Mouse (Mus musculus) ZHBTc4 (cell line): ENCODE data around the gene Ncoa7.

Experiments
- DNase-seq: peaks from one replicate; pipeline ENCODE4 v3.0.0-alpha.2; 2011; ENCODE audit warnings: low read depth, low spot score

Ncoa7 gene

DNA sequence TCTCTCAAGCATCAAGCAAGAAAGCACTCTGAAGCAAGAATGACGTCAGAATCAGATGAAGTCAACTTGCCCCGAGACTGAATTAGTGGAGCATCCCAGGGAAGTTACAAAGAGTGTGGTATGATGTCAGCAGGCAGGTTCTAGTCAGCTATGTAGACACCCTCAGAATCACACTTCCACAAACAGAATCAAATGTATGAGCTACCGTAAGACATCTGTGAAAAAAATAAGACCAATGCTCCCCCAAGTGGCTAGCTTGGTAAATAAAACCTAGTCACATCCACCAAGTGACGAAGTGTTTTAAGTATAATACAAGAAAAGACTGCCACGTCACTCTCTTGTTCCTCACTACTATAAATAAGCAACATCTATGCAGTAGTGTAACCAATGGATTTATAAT lies 216.1 kb downstream of the Ncoa7 start:
- peak; percentile 9 for DNase-seq

DNA sequence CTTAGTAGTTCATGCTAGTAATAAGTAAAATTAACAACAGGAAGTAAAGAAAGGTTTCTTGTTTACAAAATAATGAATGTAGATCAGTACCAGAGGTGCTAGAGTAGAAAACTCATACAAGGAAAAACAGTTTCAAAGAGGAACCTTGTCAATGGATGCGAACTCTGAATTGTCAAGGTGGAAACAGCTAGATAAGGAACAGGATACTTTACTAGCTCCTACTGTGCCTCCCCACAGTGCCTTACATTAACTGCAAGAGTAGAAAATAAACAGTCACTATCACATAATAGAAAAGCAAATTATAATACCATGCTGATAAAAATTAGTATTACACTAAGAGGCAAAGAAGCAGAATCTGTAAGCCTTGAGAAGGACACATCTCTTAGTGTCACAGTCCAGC lies 217.4 kb downstream of the Ncoa7 start:
- no peak for DNase-seq
